ENCODE assay signal across 16 mouse cellular contexts in genomic region chr6:39161975-39162374, GRCm38 (mm10).
"Had no signal": no experiment of that assay in that cellular context is flagged by ENCODE, and none has a peak within 500 bp of the region (broad histone marks: within the 10 kb centered on the region; RNA-seq: fewer than 3 reads in every experiment).

No protein-coding gene starts in this region.

- H3K4me1 ChIP-seq: limb, embryonic 13.5 days; megakaryocyte, embryonic 14.5 days; midbrain, embryonic 12.5 days had no signal

- H3K9me3 ChIP-seq: limb, embryonic 13.5 days; megakaryocyte, embryonic 14.5 days; midbrain, embryonic 12.5 days had no signal

- H3K27ac ChIP-seq: kidney, postnatal 0 days; limb, embryonic 13.5 days; midbrain, embryonic 12.5 days had no signal

- DNase-seq: kidney, adult 9 months; kidney, postnatal 36 days; layer of hippocampus, adult 9-11 months; layer of hippocampus, postnatal 36 days; left cerebral cortex, postnatal 4 days; lung, adult 18-20 months; lung, postnatal 36 days; right cerebral cortex, postnatal 25 days; thymus, postnatal 36 days had no signal

- H3K4me3 ChIP-seq: limb, embryonic 13.5 days; megakaryocyte, embryonic 14.5 days; midbrain, embryonic 12.5 days had no signal

- H3K27me3 ChIP-seq: limb, embryonic 13.5 days; megakaryocyte, embryonic 14.5 days; midbrain, embryonic 12.5 days had no signal

- ATAC-seq: inflammation-experienced regulatory T-cells, adult 6 months; intestine, postnatal 0 days; midbrain, embryonic 16.5 days had no signal

- H3K9ac ChIP-seq: limb, embryonic 13.5 days; midbrain, embryonic 12.5 days had no signal

- H3K4me2 ChIP-seq: limb, embryonic 13.5 days; midbrain, embryonic 12.5 days had no signal
